Mouse (Mus musculus) liver, adult 2 months (tissue): ENCODE data around the gene Kif1a. TPM values are rescaled to one million over a fixed set of nuclear protein-coding genes. Genes with fewer than 3 reads are reported as not detected.

Experiments used
- DNase-seq: peaks from one replicate; pipeline ENCODE4 v3.0.0-alpha.2; 2011; ENCODE audit warnings: low read depth, low spot score; ENCODE audit errors: extremely low read depth
- H3K27ac ChIP-seq: fragments of 200-500 bp; replicated peaks from 2 replicates; pipeline ENCODE4 v1.5.1; 2012; ENCODE audit warnings: low read depth, mild to moderate bottlenecking, control low read depth, inconsistent platforms, low read length; ENCODE audit not compliant: insufficient read depth
- H3K27me3 ChIP-seq: fragments of 200-500 bp; 2 replicates; pipeline ENCODE4 v1.6.1; 2012; ENCODE audit warnings: mild to moderate bottlenecking, moderate library complexity, low read length, inconsistent platforms; ENCODE audit not compliant: control insufficient read depth, insufficient read depth
- H3K36me3 ChIP-seq: fragments of 200-500 bp; 2 replicates; pipeline ENCODE4 v1.6.1; 2012; ENCODE audit warnings: low read length, inconsistent platforms; ENCODE audit not compliant: control insufficient read depth, insufficient read depth
- H3K4me1 ChIP-seq: fragments of 200-500 bp; 2 replicates; pipeline ENCODE4 v1.6.1; 2011; ENCODE audit warnings: low read length; ENCODE audit not compliant: control insufficient read depth, insufficient read depth
- H3K4me3 ChIP-seq: fragments of 200-500 bp; 2 replicates; pipeline ENCODE4 v1.5.1; 2011; ENCODE audit warnings: low read depth, mild to moderate bottlenecking, control low read depth, low read length, moderate library complexity; ENCODE audit not compliant: insufficient read depth
- H3K79me2 ChIP-seq: fragments of 200-500 bp; 2 replicates; pipeline ENCODE4 v1.6.1; 2012; ENCODE audit warnings: inconsistent platforms, mild to moderate bottlenecking, low read length, moderate library complexity; ENCODE audit not compliant: control insufficient read depth, insufficient read depth
- H3K9ac ChIP-seq: fragments of 200-500 bp; 2 replicates; pipeline ENCODE4 v1.6.1; 2012; ENCODE audit warnings: low read depth, mild to moderate bottlenecking, control low read depth, inconsistent platforms, low read length
- CTCF ChIP-seq: fragments of 200-500 bp; IDR thresholded peaks from 2 replicates; pipeline ENCODE4 v1.5.1; 2011; ENCODE audit warnings: low read depth, low read length, control low read depth
- POLR2A ChIP-seq: fragments of 200-500 bp; IDR thresholded peaks from 2 replicates; pipeline ENCODE4 v1.6.1; 2011; ENCODE audit warnings: low read length, control low read depth; ENCODE audit not compliant: insufficient read depth; ENCODE audit errors: extremely low read depth
- WGBS: fragments of 180-500 bp; shearing (Covaris S2); methylation state at CpG from one replicate; pipeline ENCODE4 v1.1.7; 2018; 5-methylcytosine and 5-hydroxymethylcytosine counted together
- polyA plus RNA-seq: library from polyadenylated mRNA; depleted of rRNA; stranded (reverse); fragments of >200 nt; gene quantifications from 2 replicates; pipeline ENCODE4 v1.2.3, GENCODE M21; 2012
- total RNA-seq: library from RNA; depleted of rRNA; stranded (reverse); fragments of >200 nt; gene quantifications from 2 replicates; pipeline ENCODE4 v1.2.3, GENCODE M21; 2014

Gene Kif1a
- total and polyA plus RNA-seq, 2 experiments = 0.09 TPM

GRCm38 (mm10) chr1:93070881-93071280 lies 30.9 kb downstream of the Kif1a start:
- 83% methylated on average over 5 of the region's 5 CpGs for WGBS
- H3K79me2 ChIP-seq = no peaks in the 10 kb centered on the region
- H3K27me3 ChIP-seq = no peaks in the 10 kb centered on the region
- no peak overlapping the region for H3K27ac ChIP-seq
- TF ChIP-seq CTCF (no peak), POLR2A (no peak)
- no peak for DNase-seq
- no peak overlapping the region for H3K4me3 ChIP-seq
- no peaks in the 10 kb centered on the region for H3K4me1 ChIP-seq
- H3K36me3 ChIP-seq = no peaks in the 10 kb centered on the region
- no peak overlapping the region for H3K9ac ChIP-seq

GRCm38 (mm10) chr1:93068553-93068952 lies 33.2 kb downstream of the Kif1a start:
- Histone ChIP-seq H3K79me2 (no peaks in the 10 kb centered on the region), H3K27me3 (no peaks in the 10 kb centered on the region), H3K9ac (no peak overlapping the region), H3K4me3 (no peak overlapping the region), H3K4me1 (no peaks in the 10 kb centered on the region), H3K27ac (no peak overlapping the region), H3K36me3 (no peaks in the 10 kb centered on the region)
- no peak for DNase-seq
- TF ChIP-seq POLR2A (no peak), CTCF (no peak)
- WGBS = 71% methylated on average over 1 of the region's 1 CpGs

- no peaks in the 10 kb centered on the region for H3K4me1 ChIP-seq
- H3K4me3 ChIP-seq = no peak overlapping the region
- H3K27me3 ChIP-seq = no peaks in the 10 kb centered on the region
- H3K79me2 ChIP-seq = no peaks in the 10 kb centered on the region
- no peak overlapping the region for H3K9ac ChIP-seq
- no peak for TF ChIP-seq CTCF
- TF ChIP-seq POLR2A = no peak
- WGBS = 82% methylated on average over 6 of the region's 6 CpGs
- DNase-seq = no peak
- H3K27ac ChIP-seq = no peak overlapping the region
- H3K36me3 ChIP-seq = no peaks in the 10 kb centered on the region
Measured at GRCm38 (mm10) chr1:93065654-93066053, 36.1 kb downstream of the Kif1a start.

- no peak overlapping the region for H3K9ac ChIP-seq
- no peak overlapping the region for H3K27ac ChIP-seq
- 44% methylated on average over 5 of the region's 5 CpGs for WGBS
- no peaks in the 10 kb centered on the region for H3K79me2 ChIP-seq
- no peak for TF ChIP-seq CTCF
- no peaks in the 10 kb centered on the region for H3K27me3 ChIP-seq
- H3K4me1 ChIP-seq = no peaks in the 10 kb centered on the region
- H3K4me3 ChIP-seq = no peak overlapping the region
- H3K36me3 ChIP-seq = no peaks in the 10 kb centered on the region
- no peak for DNase-seq
Measured at GRCm38 (mm10) chr1:93063694-93064093, 38.1 kb downstream of the Kif1a start.

- no peak for DNase-seq
- TF ChIP-seq CTCF = no peak
- TF ChIP-seq POLR2A = no peak
- H3K4me1 ChIP-seq = no peaks in the 10 kb centered on the region
- H3K9ac ChIP-seq = no peak overlapping the region
- no peaks in the 10 kb centered on the region for H3K27me3 ChIP-seq
- WGBS = 79% methylated on average over 20 of the region's 23 CpGs
- H3K4me3 ChIP-seq = no peak overlapping the region
- no peak overlapping the region for H3K27ac ChIP-seq
- no peaks in the 10 kb centered on the region for H3K79me2 ChIP-seq
- no peaks in the 10 kb centered on the region for H3K36me3 ChIP-seq
Measured at GRCm38 (mm10) chr1:93051124-93051833, 50.5 kb downstream of the Kif1a start.

- no peaks in the 10 kb centered on the region for H3K79me2 ChIP-seq
- H3K27ac ChIP-seq = no peak overlapping the region
- no peaks in the 10 kb centered on the region for H3K27me3 ChIP-seq
- no peak overlapping the region for H3K9ac ChIP-seq
- no peaks in the 10 kb centered on the region for H3K4me1 ChIP-seq
- no peaks in the 10 kb centered on the region for H3K36me3 ChIP-seq
- H3K4me3 ChIP-seq = no peak overlapping the region
- TF ChIP-seq CTCF (no peak), POLR2A (no peak)
- 91% methylated on average over 3 of the region's 3 CpGs for WGBS
- DNase-seq = no peak
Measured at GRCm38 (mm10) chr1:93050071-93050470, 51.7 kb downstream of the Kif1a start.
